Mouse (Mus musculus): Measurements from ENCODE around the gene Crxos. TPM values are rescaled to one million over a fixed set of nuclear protein-coding genes. Genes with fewer than 3 reads are reported as not detected.

Crxos gene
- 0.25 TPM in 1 of 2 replicates, not detected in the other for polyA plus RNA-seq (2015; fragmentation: Nextera tagmentation; extraction: Ambion mirVana)

GRCm38 (mm10) chr7:15882317-15882716 lies at the start of gene Crxos:
Crxos (plus strand) TSS chr7:15882617.
- Histone ChIP-seq H3K36me3 (no peaks in the 10 kb centered on the region), H3K27ac (replicated peaks) (no peak within 1 kb of the TSS), H3K27me3 (no peaks in the 10 kb centered on the region), H3K9ac (replicated peaks) (no peak within 1 kb of the TSS), H3K4me1 (no peaks in the 10 kb centered on the region), H3K9me3 (no peaks in the 10 kb centered on the region), H3K4me3 (no peak within 1 kb of the TSS), H3K4me2 (replicated peaks) (no peak within 1 kb of the TSS)
- ATAC-seq (replicated peaks), result no peak
- 89% methylated on average over 2 of the region's 2 CpGs for WGBS

- Histone ChIP-seq H3K9me3 (peaks cover 15% of the 10 kb centered on the region; the same call in 1 of the 2 replicates), H3K4me3 (no peak within 1 kb of the TSS), H3K4me2 (replicated peaks) (no peak within 1 kb of the TSS), H3K4me1 (no peaks in the 10 kb centered on the region), H3K27me3 (no peaks in the 10 kb centered on the region), H3K36me3 (no peaks in the 10 kb centered on the region), H3K27ac (replicated peaks) (no peak within 1 kb of the TSS), H3K9ac (replicated peaks) (no peak within 1 kb of the TSS)
- ATAC-seq (replicated peaks), result no peak
- WGBS, result 89% methylated on average over 3 of the region's 3 CpGs
These were observed 42.8 kb upstream of the Crxos start, which contains the start of gene Obox6 for GRCm38 (mm10) chr7:15839578-15839977. Obox6 (minus strand) TSS chr7:15839678.

- WGBS, result 37% methylated on average over 2 of the region's 2 CpGs
- Histone ChIP-seq H3K27ac (replicated peaks) (no peak overlapping the region), H3K4me1 (no peaks in the 10 kb centered on the region), H3K27me3 (no peaks in the 10 kb centered on the region), H3K36me3 (no peaks in the 10 kb centered on the region), H3K4me3 (no peak overlapping the region), H3K9ac (replicated peaks) (no peak overlapping the region), H3K9me3 (no peaks in the 10 kb centered on the region), H3K4me2 (replicated peaks) (no peak overlapping the region)
- ATAC-seq (replicated peaks), result no peak
These were observed 22.8 kb upstream of the Crxos start for GRCm38 (mm10) chr7:15859657-15860056.

GRCm38 (mm10) chr7:15864104-15864503 lies 18.3 kb upstream of the Crxos start:
- Histone ChIP-seq H3K9ac (replicated peaks) (no peak overlapping the region), H3K36me3 (no peaks in the 10 kb centered on the region), H3K4me1 (no peaks in the 10 kb centered on the region), H3K27me3 (no peaks in the 10 kb centered on the region), H3K4me3 (no peak overlapping the region), H3K9me3 (no peaks in the 10 kb centered on the region), H3K4me2 (replicated peaks) (no peak overlapping the region), H3K27ac (replicated peaks) (no peak overlapping the region)
- WGBS, result 47% methylated on average over 4 of the region's 4 CpGs
- no peak for ATAC-seq (replicated peaks)

GRCm38 (mm10) chr7:15879756-15880155 lies 2.7 kb upstream of the Crxos start, which contains the start of gene Crx:
Crx (minus strand) TSS chr7:15879968.
- Histone ChIP-seq H3K4me1 (no peaks in the 10 kb centered on the region), H3K4me2 (replicated peaks) (no peak within 1 kb of the TSS), H3K36me3 (no peaks in the 10 kb centered on the region), H3K27me3 (no peaks in the 10 kb centered on the region), H3K9ac (replicated peaks) (no peak within 1 kb of the TSS), H3K27ac (replicated peaks) (no peak within 1 kb of the TSS), H3K4me3 (no peak within 1 kb of the TSS), H3K9me3 (no peaks in the 10 kb centered on the region)
- WGBS, result 34% methylated on average over 4 of the region's 4 CpGs
- no peak for ATAC-seq (replicated peaks)

- no peak overlapping the region for H3K9ac ChIP-seq (replicated peaks)
- no peaks in the 10 kb centered on the region for H3K27me3 ChIP-seq
- H3K36me3 ChIP-seq, result no peaks in the 10 kb centered on the region
- no peak for ATAC-seq (replicated peaks)
- H3K4me3 ChIP-seq, result no peak overlapping the region
- H3K4me1 ChIP-seq, result no peaks in the 10 kb centered on the region
- no peaks in the 10 kb centered on the region for H3K9me3 ChIP-seq
- under 1% methylated on average over 7 of the region's 7 CpGs for whole genome bisulfite sequencing
- H3K4me2 ChIP-seq (replicated peaks), result no peak overlapping the region
- H3K27ac ChIP-seq (replicated peaks), result no peak overlapping the region
These were observed 1.0 kb upstream of the Crxos start for GRCm38 (mm10) chr7:15881388-15881787.

GRCm38 (mm10) chr7:15881831-15882230 lies 586 bp upstream of the Crxos start:
- no peak for ATAC-seq (replicated peaks)
- Histone ChIP-seq H3K4me1 (no peaks in the 10 kb centered on the region), H3K9ac (replicated peaks) (no peak overlapping the region), H3K36me3 (no peaks in the 10 kb centered on the region), H3K27me3 (no peaks in the 10 kb centered on the region), H3K9me3 (no peaks in the 10 kb centered on the region), H3K4me3 (no peak overlapping the region), H3K4me2 (replicated peaks) (no peak overlapping the region), H3K27ac (replicated peaks) (no peak overlapping the region)
- 47% methylated on average over 3 of the region's 3 CpGs for WGBS

GRCm38 (mm10) chr7:15884127-15884526 lies 1.7 kb downstream of the Crxos start:
- no peak overlapping the region for H3K4me3 ChIP-seq
- no peaks in the 10 kb centered on the region for H3K27me3 ChIP-seq
- no peaks in the 10 kb centered on the region for H3K36me3 ChIP-seq
- 97% methylated on average over 2 of the region's 2 CpGs for WGBS
- ATAC-seq (replicated peaks), result no peak
- no peaks in the 10 kb centered on the region for H3K4me1 ChIP-seq
- H3K27ac ChIP-seq (replicated peaks), result no peak overlapping the region
- no peaks in the 10 kb centered on the region for H3K9me3 ChIP-seq
- H3K9ac ChIP-seq (replicated peaks), result no peak overlapping the region
- no peak overlapping the region for H3K4me2 ChIP-seq (replicated peaks)

- no peak overlapping the region for H3K4me3 ChIP-seq
- H3K36me3 ChIP-seq, result no peaks in the 10 kb centered on the region
- 78% methylated on average over 1 of the region's 1 CpGs for WGBS
- H3K27me3 ChIP-seq, result no peaks in the 10 kb centered on the region
- no peak overlapping the region for H3K4me2 ChIP-seq (replicated peaks)
- no peaks in the 10 kb centered on the region for H3K4me1 ChIP-seq
- no peak overlapping the region for H3K27ac ChIP-seq (replicated peaks)
- no peak for ATAC-seq (replicated peaks)
- no peaks in the 10 kb centered on the region for H3K9me3 ChIP-seq
- no peak overlapping the region for H3K9ac ChIP-seq (replicated peaks)
These were observed 11.8 kb downstream of the Crxos start for GRCm38 (mm10) chr7:15894251-15894650.

- H3K4me3 ChIP-seq, result no peak overlapping the region
- 79% methylated on average over 9 of the region's 9 CpGs for WGBS
- no peak overlapping the region for H3K4me2 ChIP-seq (replicated peaks)
- no peaks in the 10 kb centered on the region for H3K27me3 ChIP-seq
- H3K9me3 ChIP-seq, result no peaks in the 10 kb centered on the region
- no peak overlapping the region for H3K9ac ChIP-seq (replicated peaks)
- ATAC-seq (replicated peaks), result no peak
- no peaks in the 10 kb centered on the region for H3K4me1 ChIP-seq
- H3K27ac ChIP-seq (replicated peaks), result no peak overlapping the region
- no peaks in the 10 kb centered on the region for H3K36me3 ChIP-seq
These were observed 19.1 kb downstream of the Crxos start for GRCm38 (mm10) chr7:15901366-15902048.

- Histone ChIP-seq H3K27ac (replicated peaks) (no peak overlapping the region), H3K27me3 (no peaks in the 10 kb centered on the region), H3K9ac (replicated peaks) (no peak overlapping the region), H3K9me3 (no peaks in the 10 kb centered on the region), H3K4me2 (replicated peaks) (no peak overlapping the region), H3K4me1 (no peaks in the 10 kb centered on the region), H3K4me3 (no peak overlapping the region), H3K36me3 (no peaks in the 10 kb centered on the region)
- ATAC-seq (replicated peaks), result no peak
- 58% methylated on average over 7 of the region's 7 CpGs for WGBS
These were observed 23.4 kb downstream of the Crxos start for GRCm38 (mm10) chr7:15905861-15906260.

- no peak for ATAC-seq (replicated peaks)
- no peak overlapping the region for H3K4me3 ChIP-seq
- H3K36me3 ChIP-seq, result no peaks in the 10 kb centered on the region
- H3K4me1 ChIP-seq, result no peaks in the 10 kb centered on the region
- WGBS, result 97% methylated on average over 1 of the region's 1 CpGs
- no peaks in the 10 kb centered on the region for H3K9me3 ChIP-seq
- no peak overlapping the region for H3K27ac ChIP-seq (replicated peaks)
- no peak overlapping the region for H3K4me2 ChIP-seq (replicated peaks)
- H3K9ac ChIP-seq (replicated peaks), result no peak overlapping the region
- H3K27me3 ChIP-seq, result no peaks in the 10 kb centered on the region
These were observed 24.2 kb downstream of the Crxos start for GRCm38 (mm10) chr7:15906602-15907001.

Data from forebrain, embryonic 15.5 days (tissue).